Mouse (Mus musculus) natural killer cell, adult 2 months (primary cell): ENCODE results near the gene Dlg2.

ENCODE experiments used
- DNase-seq, 2 experiments: peaks; one replicate each; pipeline ENCODE4 v3.0.0; 2022; ENCODE audit warnings: low spot score in 2 of 2

The Dlg2 gene

DNA sequence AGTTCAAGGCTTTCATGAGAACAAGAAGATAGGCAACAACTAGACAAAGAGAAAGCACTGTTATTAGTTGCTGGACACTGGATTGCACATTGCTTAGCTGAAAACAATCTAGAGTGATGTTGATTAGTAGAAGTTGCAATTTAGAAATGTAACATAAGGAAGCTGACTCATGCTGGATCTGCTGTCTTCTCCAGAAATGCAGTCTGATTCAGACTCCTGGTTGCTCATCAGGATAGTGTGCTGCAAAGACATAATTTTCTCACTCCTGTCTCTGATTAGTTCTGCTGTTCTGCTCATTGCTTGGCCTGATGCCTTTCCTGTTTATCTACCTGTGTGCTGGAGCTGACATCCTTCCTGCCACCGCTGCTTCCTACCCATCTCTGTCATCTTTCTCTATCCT lies 1572.4 kb downstream of the Dlg2 start:
- DNase-seq, result no peak

DNA sequence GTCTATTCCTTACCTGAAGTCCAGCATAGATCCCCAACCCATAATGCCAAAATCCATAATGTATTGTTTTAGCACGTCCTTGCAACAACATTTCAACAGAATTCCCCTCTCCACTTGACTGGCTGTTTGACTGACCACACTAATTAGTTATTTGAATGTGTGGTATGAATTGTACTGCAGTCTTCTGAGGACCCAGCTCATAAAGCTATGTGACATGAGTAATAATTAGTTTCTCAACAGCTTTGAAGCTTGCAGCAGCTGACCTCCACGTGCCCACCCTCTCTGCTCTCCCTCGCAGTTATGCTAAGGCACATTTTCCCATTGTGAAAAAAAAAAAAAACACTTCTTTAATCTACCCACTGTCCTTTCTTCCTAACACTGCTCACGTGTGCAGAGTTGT lies 1590.4 kb downstream of the Dlg2 start:
- no peak for DNase-seq

- DNase-seq, result no peak
These were observed 1611.0 kb downstream of the Dlg2 start for GRCm38 (mm10) chr7:92087429-92087828.

DNA sequence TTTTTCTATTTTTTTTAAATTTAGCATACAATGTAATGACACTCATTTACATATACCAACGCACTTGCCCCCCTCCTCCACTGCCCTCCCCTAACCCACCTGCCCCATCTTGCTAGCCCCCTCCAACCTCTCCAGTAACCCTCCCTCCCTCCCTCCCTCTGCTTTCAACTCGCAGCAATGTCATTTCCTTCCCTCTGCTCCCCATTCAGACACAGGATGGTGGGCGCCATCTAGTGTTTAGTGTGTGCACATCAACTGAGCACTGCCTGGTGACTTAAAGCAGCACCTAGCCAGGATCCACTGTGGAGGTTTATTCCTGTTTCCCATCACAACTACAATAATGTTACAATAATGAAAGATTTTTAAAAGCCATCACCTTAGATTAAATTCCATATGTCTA lies 1617.4 kb downstream of the Dlg2 start:
- no peak for DNase-seq

DNA sequence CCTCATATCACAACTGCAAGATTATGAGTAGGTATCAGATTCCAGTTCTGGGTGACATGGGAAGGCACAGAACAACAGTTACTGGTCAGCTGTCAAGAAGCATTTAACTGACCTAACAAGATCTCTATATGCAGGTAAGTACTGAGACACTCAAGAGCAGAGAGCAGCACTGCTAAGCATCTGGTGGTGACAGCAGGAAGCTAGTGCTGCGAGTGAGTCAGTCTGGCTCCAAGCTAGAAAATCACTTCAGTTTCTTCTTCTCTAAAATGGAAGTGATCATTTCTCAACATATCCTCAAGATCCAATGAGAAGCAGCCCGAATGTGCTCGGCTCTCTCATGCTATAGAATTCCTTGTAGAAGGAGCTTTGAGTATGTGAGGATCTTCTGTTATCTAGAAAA lies 1618.7 kb downstream of the Dlg2 start:
- no peak for DNase-seq

- DNase-seq, result no peak
These were observed 1624.4 kb downstream of the Dlg2 start for GRCm38 (mm10) chr7:92100847-92101246.

- no peak for DNase-seq
These were observed 1626.5 kb downstream of the Dlg2 start for GRCm38 (mm10) chr7:92102892-92103543.

DNA sequence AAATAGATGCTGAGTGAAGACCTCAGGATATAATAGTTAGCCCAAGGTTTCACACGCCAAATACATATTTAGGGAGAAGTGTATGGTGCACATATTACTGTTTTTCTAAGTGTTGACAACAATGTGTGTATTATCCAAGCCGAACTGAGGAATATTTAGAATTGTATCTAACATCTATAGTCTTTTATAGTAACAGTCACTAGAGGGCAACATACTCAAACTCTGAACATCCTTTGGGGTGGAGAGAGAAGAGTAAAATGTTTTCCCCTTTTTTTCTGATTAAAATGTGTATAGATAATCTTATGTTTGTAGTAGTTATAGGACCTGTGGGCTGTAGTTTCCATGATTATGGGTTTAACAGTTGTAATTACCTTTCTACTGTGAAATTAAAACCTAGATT lies 1629.0 kb downstream of the Dlg2 start:
- DNase-seq, result no peak

GRCm38 (mm10) chr7:92105956-92106355 lies 1629.5 kb downstream of the Dlg2 start:
- no peak for DNase-seq

- no peak for DNase-seq
These were observed 1636.6 kb downstream of the Dlg2 start for GRCm38 (mm10) chr7:92113065-92113464.

GRCm38 (mm10) chr7:92115237-92115871 lies 1638.9 kb downstream of the Dlg2 start:
- no peak for DNase-seq

GRCm38 (mm10) chr7:92123276-92123675 lies 1646.8 kb downstream of the Dlg2 start:
- DNase-seq, result no peak

GRCm38 (mm10) chr7:92125886-92126285 lies 1649.4 kb downstream of the Dlg2 start:
- no peak for DNase-seq

- DNase-seq, result no peak
These were observed 1657.8 kb downstream of the Dlg2 start for GRCm38 (mm10) chr7:92134301-92134700.

GRCm38 (mm10) chr7:92135624-92136023 lies 1659.2 kb downstream of the Dlg2 start:
- no peak for DNase-seq

DNA sequence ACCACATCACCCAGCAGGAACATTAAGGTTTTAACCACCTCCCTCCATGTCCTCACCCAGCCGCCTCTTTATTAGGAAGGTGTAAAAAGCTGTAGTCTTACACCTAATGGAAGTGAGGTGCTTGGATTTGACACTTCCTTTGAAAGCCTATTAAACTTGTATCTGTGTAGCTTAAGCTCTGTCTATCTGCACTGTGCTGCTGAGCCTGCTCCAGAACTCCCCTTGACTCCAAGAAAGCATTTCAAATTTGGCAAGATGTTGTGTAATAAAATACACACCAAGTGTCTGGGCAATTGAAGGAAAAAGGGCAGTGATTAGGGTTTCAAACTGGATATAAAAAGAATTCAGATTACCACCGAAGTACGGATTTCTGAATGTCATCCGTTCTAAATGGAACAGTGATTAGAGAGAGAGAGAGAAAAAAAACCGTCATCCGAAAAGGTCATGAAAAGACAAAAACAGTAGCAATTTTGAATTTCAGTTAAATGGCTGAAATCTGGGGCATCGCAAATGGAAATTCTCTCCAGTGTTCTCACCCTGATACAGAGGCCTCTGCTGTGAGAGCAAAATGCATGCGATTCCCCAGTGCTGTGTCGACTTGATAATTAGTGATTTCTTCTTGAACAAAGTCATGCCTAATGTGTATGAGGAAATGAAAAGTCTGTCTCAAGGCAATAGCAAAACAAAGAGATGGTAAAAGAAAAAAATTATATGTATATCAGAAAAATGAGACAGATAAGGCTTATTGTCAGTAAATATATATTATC lies 1663.8 kb downstream of the Dlg2 start:
- no peak for DNase-seq

DNA sequence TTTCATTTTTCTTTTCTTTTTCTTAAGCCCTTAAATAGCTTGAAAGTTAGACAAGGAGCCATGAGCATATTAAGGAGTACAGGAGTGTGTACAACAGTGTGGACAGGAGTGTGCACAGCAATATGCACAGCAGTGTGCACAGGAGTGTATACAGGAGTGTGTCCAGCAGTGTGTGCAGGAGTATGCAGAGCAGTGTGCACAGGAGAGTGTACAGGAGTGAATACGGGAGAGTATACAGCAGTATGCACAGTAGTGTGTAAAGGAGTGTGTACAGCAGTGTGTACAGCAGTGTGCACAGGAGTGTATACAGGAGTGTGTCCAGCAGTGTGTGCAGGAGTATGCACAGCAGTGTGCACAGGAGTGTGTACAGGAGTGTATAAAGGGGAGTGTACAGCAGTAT lies 1671.0 kb downstream of the Dlg2 start:
- DNase-seq, result no peak

- DNase-seq, result no peak
These were observed 1674.3 kb downstream of the Dlg2 start for GRCm38 (mm10) chr7:92150768-92151167.

DNA sequence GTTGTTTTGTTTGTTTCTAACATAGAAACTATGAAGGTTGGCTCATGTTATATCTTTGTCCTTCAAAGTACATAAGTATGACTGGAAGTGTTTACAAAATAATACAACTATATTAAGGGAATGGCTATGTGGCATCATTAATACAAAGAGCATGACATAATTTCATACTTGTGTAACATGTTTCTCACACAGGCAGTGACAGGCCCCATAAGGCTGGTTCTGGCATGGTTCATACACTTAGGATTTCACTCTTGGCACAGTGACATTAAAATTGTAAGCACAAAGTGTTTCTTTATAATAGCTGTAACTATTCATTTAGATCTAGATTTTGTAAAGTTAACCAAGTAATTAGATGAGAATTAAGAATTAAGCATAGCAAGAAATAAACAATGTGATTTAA lies 1678.1 kb downstream of the Dlg2 start:
- no peak for DNase-seq

GRCm38 (mm10) chr7:92163150-92163549 lies 1686.7 kb downstream of the Dlg2 start:
- DNase-seq, result no peak

GRCm38 (mm10) chr7:92164316-92164715 lies 1687.8 kb downstream of the Dlg2 start:
- no peak for DNase-seq

GRCm38 (mm10) chr7:92164875-92165518 lies 1688.5 kb downstream of the Dlg2 start:
- DNase-seq, result no peak

DNA sequence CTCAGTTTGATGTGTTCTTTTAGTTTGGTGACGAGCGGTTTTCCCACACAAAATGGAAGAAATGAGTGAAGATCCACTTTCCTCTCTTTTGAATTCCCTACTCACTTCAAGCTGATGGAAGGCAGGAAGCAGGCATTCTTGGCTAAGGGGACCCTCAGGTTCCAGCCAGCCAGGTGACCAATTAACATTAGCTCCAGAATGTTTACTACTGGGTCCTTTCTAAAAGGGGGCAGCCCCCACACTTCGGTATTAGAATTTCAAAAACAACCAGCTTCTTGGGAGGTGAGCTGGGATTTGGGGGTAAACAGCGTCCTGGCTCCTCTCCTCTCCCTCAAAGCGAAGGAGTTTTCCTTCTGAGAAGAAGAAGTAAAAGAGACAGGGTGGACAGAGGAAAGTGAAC lies 1703.6 kb downstream of the Dlg2 start:
- DNase-seq, result no peak
